Mouse (Mus musculus): ENCODE data around the gene Dok1. TPM values are rescaled to one million over a fixed set of nuclear protein-coding genes. Genes with fewer than 3 reads are reported as not detected.

Dok1 gene
- total RNA-seq, 2 experiments from 2014 or later: 6.8 to 14.1 TPM

DNA sequence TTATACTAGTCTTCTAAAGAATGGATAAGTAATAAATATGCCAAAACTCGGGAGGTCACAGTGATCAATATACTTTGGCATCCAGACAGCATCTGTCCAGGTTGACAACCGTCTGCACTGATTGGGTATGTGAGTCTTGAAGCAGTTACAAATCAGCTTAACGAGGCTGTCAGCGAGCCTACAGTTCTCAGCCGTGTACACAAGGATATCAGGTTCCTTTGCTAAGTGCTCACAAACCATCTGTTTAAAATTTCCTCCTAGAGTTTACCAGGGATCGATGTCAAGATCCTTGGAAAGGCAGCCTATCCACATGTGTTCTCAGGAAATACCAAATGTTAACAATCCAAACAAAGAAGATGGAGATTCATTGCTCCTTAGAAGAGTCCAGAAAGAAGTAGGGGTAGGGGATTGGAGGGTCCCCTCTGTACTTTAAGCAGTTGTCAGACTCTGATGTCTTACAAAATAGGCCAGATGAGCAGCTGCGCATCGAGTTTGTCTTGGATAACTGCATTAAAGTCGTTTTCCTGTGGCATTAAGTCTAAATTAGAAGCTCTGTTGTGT lies 45.8 kb downstream of the Dok1 start:
- no peak for ATAC-seq (replicated peaks; ENCODE audit: poor library complexity)

Other genes starting within 250 kb of the Dok1 start
- gene Sema4f, start 93.7 kb downstream of the Dok1 start, total RNA-seq (2015): 0.15 and 0.27 TPM in 2 replicates
- 0.04 and 0.17 TPM in 2 replicates for gene Sema4f, start 93.7 kb downstream of the Dok1 start, total RNA-seq (2017)
- gene M1ap, start 86.6 kb downstream of the Dok1 start, total RNA-seq (2015): 5.0 and 8.0 TPM in 2 replicates
- gene M1ap, start 86.6 kb downstream of the Dok1 start, total RNA-seq (2017): 5.1 and 5.9 TPM in 2 replicates
- gene Loxl3, start 702 bp upstream of the Dok1 start, total RNA-seq (2015): 0.59 and 1.4 TPM in 2 replicates
- 1.0 and 1.7 TPM in 2 replicates for gene Loxl3, start 702 bp upstream of the Dok1 start, total RNA-seq (2017)
- gene Aup1, start 21.1 kb upstream of the Dok1 start, total RNA-seq (2015): 135 and 178 TPM in 2 replicates
- gene Aup1, start 21.1 kb upstream of the Dok1 start, total RNA-seq (2017): 112 and 133 TPM in 2 replicates
- 128 and 129 TPM in 2 replicates for gene Htra2, start 21.8 kb upstream of the Dok1 start, total RNA-seq (2015)
- gene Htra2, start 21.8 kb upstream of the Dok1 start, total RNA-seq (2017): 77.3 and 82.3 TPM in 2 replicates
- gene Dqx1, start 24.4 kb upstream of the Dok1 start, total RNA-seq (2015): 1.2 and 1.7 TPM in 2 replicates
- gene Dqx1, start 24.4 kb upstream of the Dok1 start, total RNA-seq (2017): 0.75 and 1.0 TPM in 2 replicates
- not detected in 2 replicates for gene Tlx2, start 36.8 kb upstream of the Dok1 start, total RNA-seq (2015)
- gene Tlx2, start 36.8 kb upstream of the Dok1 start, total RNA-seq (2017): not detected in 2 replicates
- gene Pcgf1, start 44.4 kb upstream of the Dok1 start, total RNA-seq (2015): 26.5 and 27.2 TPM in 2 replicates
- gene Pcgf1, start 44.4 kb upstream of the Dok1 start, total RNA-seq (2017): 15.3 and 20.4 TPM in 2 replicates
- gene Lbx2, start 52.9 kb upstream of the Dok1 start, total RNA-seq (2015): not detected in 2 replicates
- gene Lbx2, start 52.9 kb upstream of the Dok1 start, total RNA-seq (2017): not detected in 2 replicates
- 0.20 and 0.79 TPM in 2 replicates for gene Ccdc142, start 68.1 kb upstream of the Dok1 start, total RNA-seq (2015)
- 0.58 and 1.6 TPM in 2 replicates for gene Ccdc142, start 68.1 kb upstream of the Dok1 start, total RNA-seq (2017)
- gene Gm42688, start 68.1 kb upstream of the Dok1 start, total RNA-seq (2015): 1.5 and 1.6 TPM in 2 replicates
- gene Gm42688, start 68.1 kb upstream of the Dok1 start, total RNA-seq (2017): 2.7 and 3.0 TPM in 2 replicates
- gene Mrpl53, start 75.6 kb upstream of the Dok1 start, total RNA-seq (2015): 53.6 and 60.8 TPM in 2 replicates
- gene Mrpl53, start 75.6 kb upstream of the Dok1 start, total RNA-seq (2017): 19.5 and 29.2 TPM in 2 replicates
- gene Mogs, start 82.0 kb upstream of the Dok1 start, total RNA-seq (2015): 54.6 and 69.0 TPM in 2 replicates
- 122 and 130 TPM in 2 replicates for gene Mogs, start 82.0 kb upstream of the Dok1 start, total RNA-seq (2017)
- 25.8 and 27.8 TPM in 2 replicates for gene Wbp1, start 88.1 kb upstream of the Dok1 start, total RNA-seq (2015)
- 85.0 and 96.7 TPM in 2 replicates for gene Wbp1, start 88.1 kb upstream of the Dok1 start, total RNA-seq (2017)
- 20.7 and 24.4 TPM in 2 replicates for gene Ino80b, start 92.0 kb upstream of the Dok1 start, total RNA-seq (2015)
- 35.5 and 44.4 TPM in 2 replicates for gene Ino80b, start 92.0 kb upstream of the Dok1 start, total RNA-seq (2017)
- 1.9 and 2.4 TPM in 2 replicates for gene Rtkn, start 102.0 kb upstream of the Dok1 start, total RNA-seq (2015)
- 2.2 and 2.4 TPM in 2 replicates for gene Rtkn, start 102.0 kb upstream of the Dok1 start, total RNA-seq (2017)
- gene Wdr54, start 122.9 kb upstream of the Dok1 start, total RNA-seq (2015): 0.57 TPM in 1 of 2 replicates, not detected in the other
- under 0.01 and 0.14 TPM in 2 replicates for gene Wdr54, start 122.9 kb upstream of the Dok1 start, total RNA-seq (2017)
- gene 1700003E16Rik, start 122.9 kb upstream of the Dok1 start, total RNA-seq (2015): not detected in 2 replicates
- not detected in 2 replicates for gene 1700003E16Rik, start 122.9 kb upstream of the Dok1 start, total RNA-seq (2017)
- 50.8 and 51.4 TPM in 2 replicates for gene Dctn1, start 132.4 kb upstream of the Dok1 start, total RNA-seq (2015)
- 85.9 and 86.2 TPM in 2 replicates for gene Dctn1, start 132.4 kb upstream of the Dok1 start, total RNA-seq (2017)
- gene Slc4a5, start 186.4 kb upstream of the Dok1 start, total RNA-seq (2015): 0.10 TPM in 1 of 2 replicates, not detected in the other
- under 0.01 TPM in 1 of 2 replicates, not detected in the other for gene Slc4a5, start 186.4 kb upstream of the Dok1 start, total RNA-seq (2017)